Mouse (Mus musculus): Measurements from ENCODE around the gene Krcc1.

Krcc1 gene

DNA sequence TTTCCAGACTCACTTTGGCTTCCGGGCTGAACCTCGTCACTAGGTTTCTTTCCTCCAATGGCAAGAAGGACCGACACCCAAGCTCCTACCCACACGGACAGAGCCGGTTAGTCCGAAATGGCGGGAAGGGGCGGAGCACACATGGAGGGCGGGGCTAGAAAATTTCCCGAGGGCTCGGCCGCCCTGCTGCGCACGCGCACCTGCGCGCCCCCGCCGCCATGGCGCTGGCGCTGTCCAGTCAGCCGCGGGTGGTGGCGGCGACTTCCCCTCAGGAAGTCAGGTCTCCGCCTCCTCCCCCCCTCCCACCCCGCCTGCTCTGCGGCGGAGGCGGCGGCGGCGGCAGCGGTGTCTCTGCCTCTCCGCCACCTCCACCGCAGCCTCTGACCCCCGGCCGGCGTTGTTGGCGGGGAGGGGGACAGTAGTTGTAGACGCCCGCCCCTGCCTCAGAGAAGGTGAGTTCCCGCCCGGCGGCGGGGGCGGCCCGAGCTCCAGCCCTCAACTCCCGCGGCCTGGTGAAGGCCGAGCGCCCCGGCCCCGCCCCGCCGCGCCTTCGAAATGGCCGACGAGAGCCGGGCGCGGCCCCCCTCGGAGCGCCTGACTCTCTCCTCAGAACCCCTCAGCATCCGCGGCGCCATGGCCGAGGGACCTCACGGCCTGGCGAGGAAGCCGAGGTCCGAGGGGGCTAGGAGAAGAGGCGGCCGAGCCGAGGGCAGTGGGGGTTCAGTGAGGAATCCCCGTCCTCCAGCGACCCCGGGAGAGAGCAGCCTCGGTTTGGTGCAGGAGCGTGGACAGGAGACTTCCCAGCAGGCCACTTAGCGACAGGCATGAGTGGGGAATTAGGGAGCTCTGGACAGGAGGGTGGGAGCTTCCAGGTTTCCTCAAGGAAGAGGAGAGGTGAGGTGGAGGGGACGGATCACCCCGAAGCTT lies at the start of gene Krcc1:
Gene Krcc1, plus strand, starts transcription at position 289 of the 927 bp plus-strand sequence.
- DNase-seq, result peak; percentile 98

DNA sequence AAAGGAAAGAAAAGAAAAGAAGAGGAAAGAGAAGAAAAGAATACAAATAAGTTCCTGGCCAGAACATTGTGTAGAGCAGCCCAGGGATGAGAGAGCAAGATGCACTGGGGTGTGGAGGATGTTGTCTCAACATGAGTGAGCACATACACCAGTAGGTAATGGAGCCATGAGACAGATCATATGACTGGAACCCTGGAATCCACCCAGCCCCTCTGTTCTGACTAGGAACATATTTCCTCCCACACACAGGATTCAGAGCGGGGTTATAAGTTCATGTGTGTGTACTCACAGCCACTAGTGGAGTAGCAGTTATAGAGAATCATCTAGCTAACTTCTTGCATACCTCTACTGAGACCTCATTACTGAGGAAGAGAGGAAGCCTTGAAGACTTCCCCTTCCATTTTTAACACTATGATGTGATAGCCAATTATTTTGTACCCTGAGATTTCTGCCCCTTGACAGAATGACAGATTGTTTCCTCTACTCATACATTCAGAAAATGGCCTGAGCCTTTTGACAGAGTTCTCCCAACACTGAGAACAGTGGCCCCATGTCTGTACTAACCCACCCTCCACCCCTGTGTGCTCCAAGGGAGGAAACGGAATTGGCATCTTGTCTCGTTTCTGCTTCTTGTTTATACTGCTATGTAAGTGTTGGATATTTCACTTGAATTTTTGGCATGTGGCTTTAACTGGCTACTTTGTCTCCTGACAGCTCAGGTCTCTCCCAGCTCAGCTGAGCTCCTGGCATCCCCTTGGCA lies 47.1 kb upstream of the Krcc1 start:
- DNase-seq, result no peak

DNA sequence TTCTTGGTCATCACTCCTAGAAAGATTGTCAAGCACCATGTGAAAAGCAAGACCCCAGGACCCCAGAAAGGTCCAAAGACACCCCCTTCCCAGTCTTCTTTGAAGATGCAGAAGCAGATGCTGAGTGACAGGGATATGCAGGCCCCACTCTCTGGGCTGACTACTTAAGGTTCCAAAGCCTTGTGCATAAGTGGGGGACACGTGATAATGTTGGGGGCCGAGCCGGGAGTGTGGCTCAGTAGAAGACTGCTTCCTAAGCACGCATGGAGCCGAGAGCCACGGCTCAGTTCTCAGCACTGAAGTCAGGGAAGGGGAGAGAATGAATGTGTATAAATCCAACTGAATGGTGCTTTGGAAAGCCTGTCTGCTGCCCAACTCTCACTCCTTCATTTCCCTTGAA lies 44.9 kb upstream of the Krcc1 start:
- no peak for DNase-seq

DNA sequence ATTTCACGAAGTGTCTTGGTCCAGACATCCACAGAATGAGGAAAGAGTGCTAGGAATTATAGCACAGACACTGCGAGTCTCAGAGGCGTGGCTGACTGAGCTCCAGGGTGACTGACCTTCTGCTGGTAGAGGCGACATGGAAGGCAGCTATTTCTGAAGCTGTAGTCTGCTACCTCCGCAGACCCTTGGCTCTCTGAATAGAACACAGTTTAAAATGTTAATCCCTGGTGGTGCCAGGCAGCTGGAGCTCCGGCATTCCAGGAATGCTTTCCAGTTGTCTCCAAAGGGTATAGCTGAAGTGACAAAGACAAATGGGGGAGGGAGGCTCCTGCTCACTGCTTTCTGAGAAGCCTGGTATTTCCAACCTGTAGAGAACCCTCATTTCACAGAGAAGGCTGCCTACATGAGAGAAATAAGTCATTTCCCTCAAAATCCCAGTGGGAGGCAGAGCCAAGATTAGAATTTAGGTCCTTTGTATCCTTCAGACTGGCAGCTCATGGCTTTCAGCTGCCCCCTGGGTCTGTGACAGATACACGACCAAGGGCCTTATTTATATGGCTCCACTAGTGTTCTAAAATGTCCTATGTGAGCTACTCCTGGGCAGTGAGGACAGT lies 44.2 kb upstream of the Krcc1 start:
- no peak for DNase-seq

DNA sequence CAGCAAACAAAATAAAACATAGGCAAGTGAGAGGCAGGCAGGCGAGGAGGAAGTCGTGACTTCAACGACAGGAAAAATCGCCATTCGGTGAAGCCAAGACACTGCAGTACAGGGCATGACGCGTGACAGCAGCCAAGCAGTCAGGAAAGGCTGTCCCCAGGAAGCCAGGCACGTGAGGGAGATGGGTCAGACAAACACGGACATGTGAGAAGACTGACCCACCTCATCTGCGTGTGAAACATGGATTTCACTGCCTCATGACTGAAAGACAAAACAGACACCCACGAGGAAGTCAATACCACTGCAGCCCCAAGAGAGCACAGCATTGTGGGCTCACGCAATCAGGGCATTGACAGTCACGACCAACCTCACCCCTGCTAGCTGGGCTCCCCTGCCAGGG lies 36.4 kb upstream of the Krcc1 start:
- no peak for DNase-seq

DNA sequence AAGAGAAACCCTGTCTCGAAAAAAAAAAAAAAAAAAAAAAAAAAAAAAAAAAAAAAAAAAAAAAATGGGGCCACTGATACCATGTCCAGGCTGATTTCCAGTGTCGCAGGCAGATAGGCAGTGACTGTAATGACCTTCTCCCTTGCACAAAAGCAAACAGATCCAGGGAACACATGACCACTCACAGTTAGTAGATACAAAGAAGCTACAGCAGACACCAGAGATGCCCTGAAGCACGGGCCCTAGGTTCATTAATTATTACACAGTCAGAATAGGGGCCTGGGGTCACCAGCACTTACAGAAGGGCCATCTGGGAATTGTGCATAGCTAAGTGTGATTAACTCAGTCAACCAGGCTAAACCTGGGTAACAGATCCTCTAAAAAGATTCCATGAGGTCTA lies 35.5 kb upstream of the Krcc1 start:
- no peak for DNase-seq

DNA sequence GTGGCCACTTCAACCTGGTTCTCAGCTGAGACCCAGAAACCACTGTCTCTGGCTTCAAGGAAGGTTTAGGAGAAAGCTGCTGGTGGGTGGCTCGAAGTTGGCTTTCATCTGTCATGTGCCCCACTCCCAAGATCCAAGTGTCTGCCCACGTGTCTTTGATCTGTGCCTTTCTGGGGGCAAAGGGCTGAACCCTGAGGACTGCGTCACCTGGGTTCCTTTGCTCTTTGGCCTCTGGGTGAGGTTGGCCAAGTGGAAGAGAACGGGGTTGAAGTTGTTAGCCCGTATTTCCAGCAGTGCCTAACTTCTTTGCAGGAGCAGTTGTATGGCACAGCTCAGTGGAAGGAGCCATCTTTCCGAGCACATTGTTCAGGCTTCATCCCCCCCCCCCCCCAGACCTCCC lies 35.0 kb upstream of the Krcc1 start:
- DNase-seq, result no peak

DNA sequence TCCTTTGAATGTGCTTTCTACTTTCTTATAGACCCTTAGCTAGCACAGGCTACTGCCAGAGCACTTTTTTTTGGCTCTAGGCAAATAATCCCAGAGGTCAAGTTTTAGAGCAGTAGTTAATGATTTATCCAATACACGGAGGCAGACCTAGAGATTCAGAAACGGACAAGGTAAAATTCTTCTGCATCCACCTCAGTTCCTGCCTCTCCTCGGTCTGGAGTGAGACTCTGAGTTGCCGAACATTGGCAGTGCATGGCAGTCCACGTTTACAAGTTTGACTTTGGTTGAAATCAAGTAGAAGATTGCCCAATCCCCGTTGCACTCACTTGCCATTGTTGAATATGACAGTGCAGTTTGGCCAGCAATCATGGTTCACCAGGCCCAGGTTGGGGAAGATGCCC lies 34.4 kb upstream of the Krcc1 start:
- DNase-seq, result no peak

DNA sequence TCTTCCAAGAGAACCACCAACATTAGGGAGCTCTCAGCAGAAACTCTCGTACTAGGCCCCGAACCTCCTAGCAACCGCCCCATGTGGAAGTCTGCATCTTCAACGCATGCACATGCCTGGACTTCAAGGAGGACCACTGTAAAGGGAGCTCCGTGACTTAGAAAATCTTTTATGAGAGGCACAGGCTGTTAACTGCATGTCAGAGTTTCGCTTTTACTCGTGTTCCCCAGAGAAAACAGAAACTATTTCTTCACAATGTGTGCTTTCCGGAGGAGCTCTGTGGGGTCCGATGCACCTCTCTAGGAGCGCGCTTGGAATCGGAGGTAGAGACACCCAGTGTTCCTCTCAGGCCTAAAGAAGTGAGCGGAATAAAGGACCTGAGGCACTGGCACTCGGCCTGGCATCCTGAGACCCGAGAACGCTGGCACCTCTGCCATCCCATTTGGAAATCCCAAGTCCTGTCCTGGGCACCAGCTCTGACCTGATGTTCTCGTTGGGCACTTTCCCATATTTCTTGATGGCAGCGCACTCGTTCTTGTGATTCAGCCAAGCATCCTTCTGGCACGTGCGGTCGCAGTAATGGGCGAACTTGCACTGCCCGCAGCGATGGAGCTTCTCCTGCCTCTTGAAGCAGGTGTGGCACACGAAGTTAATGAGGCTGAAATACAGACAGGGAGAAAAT lies 32.3 kb upstream of the Krcc1 start:
- DNase-seq, result no peak

DNA sequence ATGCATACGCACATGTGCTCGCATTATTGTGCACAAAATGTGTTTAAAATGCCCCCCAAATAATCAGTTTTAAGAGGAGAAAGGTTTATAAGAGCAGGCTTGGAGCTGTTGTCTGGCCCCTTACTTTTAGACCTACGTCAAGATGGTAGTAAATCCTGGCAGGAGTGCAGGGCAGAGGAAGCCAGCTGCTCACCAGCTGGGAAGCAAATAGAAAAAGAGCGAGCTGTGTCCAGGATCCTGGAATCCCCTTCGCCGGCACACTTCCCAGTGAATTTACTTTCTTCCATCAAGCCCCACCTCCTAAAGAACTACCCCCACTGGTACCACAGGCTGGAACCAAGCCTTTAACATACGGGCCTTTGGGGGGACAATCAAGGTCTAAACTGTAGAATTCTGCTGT lies 30.6 kb upstream of the Krcc1 start:
- no peak for DNase-seq

DNA sequence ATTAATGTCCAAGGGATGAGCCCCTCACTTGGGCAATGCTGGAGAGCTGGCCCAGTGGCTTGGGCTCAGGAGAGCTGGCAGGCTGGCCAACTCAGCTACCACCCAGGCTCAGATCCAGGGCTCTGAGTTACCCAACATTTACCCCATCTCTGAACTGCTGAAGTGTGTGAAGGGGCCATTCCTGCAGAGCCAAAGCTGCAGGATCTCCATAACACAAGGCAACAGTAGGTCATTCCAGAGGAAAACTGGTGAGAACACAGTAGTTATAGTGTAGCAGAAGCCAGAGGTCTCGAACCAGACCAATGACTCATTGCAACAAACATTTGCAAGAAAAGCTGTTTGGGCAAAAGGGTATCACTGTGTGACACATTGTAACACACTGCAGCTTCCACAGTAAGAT lies 28.7 kb upstream of the Krcc1 start:
- no peak for DNase-seq

DNA sequence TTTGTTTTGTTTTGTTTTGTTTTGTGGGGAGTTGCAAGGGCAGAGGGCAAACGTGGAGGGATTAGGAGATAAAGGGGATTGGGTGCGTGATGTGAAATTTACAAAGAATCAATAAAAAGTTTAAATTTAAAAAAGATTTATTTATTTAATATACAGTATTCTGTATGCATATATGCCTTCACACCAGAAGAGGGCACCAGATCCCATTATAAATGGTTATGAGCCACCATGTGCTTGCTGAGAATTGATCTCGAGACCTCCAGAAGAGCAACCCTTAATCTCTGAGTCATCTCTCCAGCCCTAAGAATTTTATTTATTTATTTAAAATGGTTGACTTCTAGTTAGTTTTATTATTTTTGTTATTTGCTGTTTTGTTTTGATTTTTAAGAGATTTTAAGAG lies 28.2 kb upstream of the Krcc1 start:
- no peak for DNase-seq

DNA sequence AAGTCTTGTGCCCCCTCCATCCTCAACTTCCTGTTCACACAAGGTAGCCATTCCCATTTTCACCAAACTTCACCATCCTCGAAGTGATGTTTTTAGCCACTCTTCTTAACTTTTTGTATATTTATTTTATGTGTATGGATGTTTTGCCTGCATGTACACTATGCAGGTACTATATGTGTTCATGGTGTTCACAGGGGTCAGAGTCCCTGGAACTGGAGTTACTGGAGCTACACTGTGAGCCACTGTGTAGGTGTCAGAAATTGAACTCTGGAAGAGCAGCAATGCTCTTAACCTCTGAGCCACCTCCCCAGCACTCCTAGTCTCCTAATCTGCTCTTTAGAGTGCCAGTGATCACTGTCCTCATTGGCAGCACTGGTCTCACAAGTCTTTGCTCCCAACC lies 23.1 kb upstream of the Krcc1 start:
- no peak for DNase-seq

DNA sequence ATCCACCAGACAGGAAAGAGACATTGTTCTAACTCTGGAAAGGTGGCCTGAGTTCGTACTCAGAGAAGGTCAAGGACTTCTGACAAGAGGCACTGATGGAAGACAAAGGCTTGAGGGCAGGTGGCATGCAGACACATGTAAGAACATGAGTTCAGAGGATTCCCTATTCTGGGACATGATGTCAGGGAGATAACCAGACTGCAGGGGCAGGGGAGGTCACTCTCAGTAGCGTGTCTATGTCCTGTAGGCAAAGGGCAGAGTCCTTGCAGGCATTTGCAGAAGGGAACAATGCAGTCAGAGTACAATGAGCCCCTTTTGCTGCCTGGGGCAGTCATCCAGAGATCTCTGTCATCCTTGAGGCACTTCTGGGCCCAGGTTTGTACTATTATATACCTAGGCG lies 21.9 kb upstream of the Krcc1 start:
- DNase-seq, result no peak

DNA sequence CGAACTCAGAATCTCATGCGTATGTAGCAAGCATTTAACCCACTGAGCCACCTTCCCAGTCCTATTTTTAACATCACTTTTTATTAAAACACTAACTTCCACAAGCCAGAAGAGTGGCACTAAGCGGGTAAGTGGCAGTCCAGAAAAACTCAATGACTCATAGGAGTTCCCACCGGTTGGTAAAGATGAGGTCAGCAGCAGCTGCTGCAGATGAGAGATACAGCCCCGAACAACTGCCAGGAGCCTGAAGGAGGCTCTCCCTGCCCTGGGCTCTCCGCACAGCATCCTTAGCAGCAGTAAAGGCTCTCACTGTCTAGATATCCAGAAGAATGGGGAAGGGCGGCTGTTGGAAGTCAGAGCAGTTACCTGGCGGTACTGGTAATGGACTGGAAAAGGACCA lies 20.5 kb upstream of the Krcc1 start:
- DNase-seq, result no peak

DNA sequence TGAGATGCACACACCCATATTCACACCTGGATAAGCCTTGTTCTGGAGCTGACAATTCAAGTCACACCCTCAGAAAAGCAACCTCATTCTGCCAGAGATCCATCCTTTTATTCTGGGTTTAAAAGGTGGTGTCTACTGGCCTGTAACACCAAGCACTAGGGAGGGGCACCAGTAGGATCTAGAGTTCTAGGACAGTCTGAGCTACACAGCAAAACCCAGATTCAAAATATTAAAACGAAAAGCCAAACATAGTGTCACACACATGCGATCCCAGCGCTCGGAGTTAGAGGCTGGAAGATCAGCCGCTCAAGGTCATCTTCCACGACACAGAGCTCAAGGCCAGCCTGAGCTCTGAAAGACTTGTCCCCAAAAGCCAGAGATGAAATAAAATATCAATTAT lies 17.0 kb upstream of the Krcc1 start:
- no peak for DNase-seq

DNA sequence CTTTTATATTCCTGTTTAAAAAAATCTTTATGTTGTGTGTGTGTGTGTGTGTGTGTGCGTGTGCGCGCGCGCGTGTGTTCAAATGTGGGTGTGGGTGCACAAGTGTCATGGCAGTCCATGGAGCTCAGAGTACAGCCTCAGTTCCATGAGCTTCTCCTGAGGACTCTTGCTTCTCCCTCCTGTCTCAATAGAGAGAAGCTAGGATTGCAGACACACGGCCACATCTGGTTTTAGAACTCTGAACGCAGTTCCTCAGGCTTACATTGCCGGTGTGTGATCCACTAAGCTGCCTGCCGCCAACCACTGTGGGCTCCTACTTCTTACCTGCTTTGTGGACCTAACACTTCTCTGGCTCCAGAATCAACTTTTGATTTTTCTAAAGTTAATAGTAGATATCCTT lies 15.3 kb upstream of the Krcc1 start:
- no peak for DNase-seq

DNA sequence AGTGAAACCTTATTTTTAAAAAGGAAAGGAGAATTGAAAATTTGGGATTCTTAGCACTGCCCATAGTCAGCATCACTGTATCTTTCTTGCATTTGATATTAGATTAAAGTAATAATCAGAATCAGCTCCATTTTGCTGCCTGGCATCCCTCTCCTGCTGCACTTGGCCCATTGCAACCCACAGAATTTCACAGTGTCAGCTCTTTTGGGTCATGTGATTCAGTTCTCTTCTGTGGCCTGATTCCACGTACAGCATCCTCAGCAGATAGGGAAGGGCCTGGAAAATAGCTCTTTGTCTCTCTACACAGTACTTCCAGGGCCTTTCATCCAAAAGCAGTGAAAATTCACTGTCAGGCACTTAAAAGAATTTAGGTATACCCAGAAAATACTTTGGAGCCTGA lies 14.1 kb upstream of the Krcc1 start:
- no peak for DNase-seq

DNA sequence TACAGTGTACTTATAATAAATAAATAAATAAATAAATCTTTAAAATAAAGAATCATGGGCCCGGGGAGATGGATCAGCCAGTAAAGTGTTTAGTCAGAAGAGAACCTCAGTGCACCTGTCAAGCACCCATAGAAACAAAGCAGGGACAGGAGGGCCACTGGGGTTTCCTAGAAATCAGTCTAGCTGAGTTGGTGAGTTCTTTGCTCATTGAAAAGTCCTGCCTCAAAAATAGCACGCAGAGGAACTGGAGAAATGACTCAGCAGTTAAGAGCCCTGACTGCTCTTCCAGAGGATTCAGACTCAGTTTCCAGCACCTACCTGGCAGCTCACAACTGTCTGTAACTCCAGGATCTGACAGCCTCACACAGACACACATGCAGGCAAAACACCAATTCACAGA lies 12.9 kb upstream of the Krcc1 start:
- no peak for DNase-seq

DNA sequence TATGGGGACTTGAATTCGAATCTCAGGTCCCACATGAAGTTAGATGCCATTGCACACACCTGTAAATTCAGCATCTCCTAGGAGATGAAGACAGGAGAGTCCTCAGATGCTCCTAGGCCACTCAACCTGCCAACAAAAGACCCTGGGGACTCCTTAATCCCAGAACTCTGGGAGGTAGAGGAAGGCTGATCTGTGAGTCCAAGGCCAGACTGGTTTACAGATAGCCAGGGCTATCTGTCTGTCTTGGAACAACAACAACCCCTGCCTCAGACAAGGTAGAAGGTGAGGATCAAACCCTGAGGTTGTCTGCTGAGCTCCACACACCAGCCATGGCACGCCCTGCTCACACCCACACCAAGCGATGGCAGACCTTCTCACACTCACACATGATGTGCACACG lies 12.3 kb upstream of the Krcc1 start:
- DNase-seq, result no peak

DNA sequence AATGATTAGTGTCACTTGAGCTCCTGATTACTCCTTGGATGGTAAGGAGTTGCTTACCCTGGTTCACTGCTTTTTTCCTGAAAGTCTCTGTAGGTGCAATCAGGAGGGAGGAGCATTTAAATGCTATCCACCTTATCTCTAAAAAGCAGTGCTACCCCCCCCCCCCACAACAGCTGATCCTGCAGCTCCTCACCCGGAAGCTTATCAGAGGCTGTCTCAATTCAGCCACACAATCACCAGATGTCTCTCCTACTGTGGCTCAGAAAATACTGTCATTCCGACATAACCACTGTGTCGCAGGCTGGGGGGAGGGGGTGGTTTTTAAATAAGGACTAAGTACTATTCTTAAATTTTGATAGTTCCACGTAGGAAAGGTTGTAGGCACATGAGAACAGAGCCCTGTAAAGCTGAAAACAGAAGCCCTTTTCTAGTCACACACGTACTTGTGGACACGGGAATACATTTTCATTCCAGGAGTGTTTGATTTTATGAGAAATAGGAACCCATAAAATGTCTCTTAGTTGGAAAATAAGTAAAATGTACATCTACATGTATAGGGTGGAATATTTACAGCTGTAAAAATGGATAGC lies 11.3 kb upstream of the Krcc1 start:
- peak; percentile 60 for DNase-seq

DNA sequence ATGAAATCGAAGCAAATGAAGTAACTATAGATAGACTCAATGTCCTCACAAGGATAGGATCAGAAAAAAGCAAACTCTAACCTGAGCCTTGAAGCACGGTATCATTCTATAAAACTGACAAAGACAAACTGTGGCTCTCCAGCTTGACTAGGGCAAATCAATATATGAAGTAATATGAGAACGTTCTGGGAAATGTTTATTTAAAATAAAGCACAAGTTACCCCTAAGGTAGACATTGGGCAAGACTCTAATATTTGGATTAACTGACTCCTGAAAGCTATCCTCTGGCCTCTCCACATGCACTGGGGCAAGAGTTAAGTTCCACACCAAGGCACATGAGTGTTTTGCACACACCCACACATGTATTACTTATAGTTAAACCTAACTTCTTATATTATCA lies 10.4 kb upstream of the Krcc1 start:
- DNase-seq, result no peak

Data from liver (tissue).